Mouse (Mus musculus) hindbrain, embryonic 10.5 days (tissue): Measurements from ENCODE around the gene Proser3. TPM values are rescaled to one million over a fixed set of nuclear protein-coding genes. Genes with fewer than 3 reads are reported as not detected.

ENCODE experiments used
- DNase-seq: peaks from one replicate; pipeline ENCODE4 v3.0.0-alpha.2; 2017; ENCODE audit warnings: low spot score
- H3K27ac ChIP-seq: fragments of 300-500 bp; sonication (generic); 2 replicates; pipeline ENCODE4 v1.5.1; 2016; ENCODE audit warnings: mild to moderate bottlenecking, moderate library complexity
- H3K27me3 ChIP-seq: fragments of 300-500 bp; sonication (generic); 2 replicates; pipeline ENCODE4 v1.6.1; 2016; ENCODE audit warnings: mild to moderate bottlenecking; ENCODE audit not compliant: poor library complexity, insufficient read depth, severe bottlenecking
- H3K36me3 ChIP-seq: fragments of 300-500 bp; sonication (generic); 2 replicates; pipeline ENCODE4 v1.6.1; 2016; ENCODE audit warnings: mild to moderate bottlenecking, moderate library complexity
- H3K4me1 ChIP-seq: fragments of 300-500 bp; sonication (generic); replicated peaks from 2 replicates; pipeline ENCODE4 v1.6.1; 2016; ENCODE audit warnings: mild to moderate bottlenecking
- H3K4me3 ChIP-seq: fragments of 300-500 bp; sonication (generic); 2 replicates; pipeline ENCODE4 v1.5.1; 2016; ENCODE audit warnings: mild to moderate bottlenecking, moderate library complexity
- H3K9me3 ChIP-seq: fragments of 300-500 bp; sonication (generic); 2 replicates; pipeline ENCODE4 v1.6.1; 2016; ENCODE audit warnings: mild to moderate bottlenecking, moderate library complexity
- whole genome bisulfite sequencing: fragments of 180-500 bp; shearing (Covaris S2); methylation state at CpG from one replicate; pipeline ENCODE4 v1.1.7; 2016; 5-methylcytosine and 5-hydroxymethylcytosine counted together
- polyA plus RNA-seq: library from polyadenylated mRNA; unstranded; fragments of >200 nt; fragmentation: Nextera tagmentation; extraction: Ambion mirVana; gene quantifications from 2 replicates; pipeline ENCODE4 v1.2.1, GENCODE M21; 2016

Proser3 gene
- polyA plus RNA-seq, 1 experiment from 2014 or later, result 15.1 TPM

DNA sequence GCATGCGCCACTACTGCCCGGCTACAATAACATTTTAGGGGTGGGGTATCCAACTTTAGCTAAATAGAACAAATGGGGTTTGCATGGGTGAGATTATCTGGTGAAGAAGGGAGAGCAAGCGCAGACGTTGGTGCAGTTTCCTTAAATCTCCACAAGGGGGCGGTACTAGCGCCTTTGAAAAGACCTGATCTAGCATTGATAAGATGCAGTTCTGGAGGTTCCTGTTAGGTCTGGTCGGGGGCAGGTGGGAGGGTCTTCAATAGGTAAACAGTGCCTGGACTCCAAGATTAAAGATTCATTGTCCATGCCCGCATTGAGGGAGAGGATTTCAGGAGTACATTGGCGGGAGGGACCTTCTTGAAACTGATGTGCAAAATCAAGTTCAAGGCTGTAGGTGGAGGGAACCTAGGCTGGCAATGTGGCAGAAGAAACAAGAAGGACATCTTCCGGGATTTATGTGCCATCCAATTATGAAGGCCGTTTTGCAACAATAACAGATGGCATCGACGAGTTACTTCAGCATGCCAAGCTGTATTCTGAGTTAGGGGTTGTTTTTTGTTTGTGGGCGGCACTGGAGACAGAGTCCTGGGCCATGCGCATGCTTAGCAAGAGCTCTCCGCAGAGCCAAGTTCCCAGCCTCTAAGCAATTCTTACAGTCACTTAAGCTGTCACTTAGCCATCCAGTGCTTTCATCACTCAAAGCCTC lies 61.7 kb downstream of the Proser3 start:
- 33% methylated on average over 16 of the region's 16 CpGs for WGBS
- H3K36me3 ChIP-seq, result no peaks in the 10 kb centered on the region
- no peak overlapping the region for H3K4me3 ChIP-seq
- H3K4me1 ChIP-seq, result peaks cover 4% of the 10 kb centered on the region; the same call in 1 of the 2 replicates
- peak; percentile 49 for DNase-seq
- H3K9me3 ChIP-seq, result no peaks in the 10 kb centered on the region
- H3K27ac ChIP-seq, result no peak overlapping the region
- H3K27me3 ChIP-seq, result peaks cover 5% of the 10 kb centered on the region; the same call in 1 of the 2 replicates

Other genes starting within 250 kb of the Proser3 start
- gene Alkbh6, start 243.6 kb downstream of the Proser3 start, polyA plus RNA-seq, result 93.6 and 117 TPM in 2 replicates
- 26.8 and 28.1 TPM in 2 replicates for gene Syne4, start 237.5 kb downstream of the Proser3 start, polyA plus RNA-seq
- gene E130208F15Rik, start 230.6 kb downstream of the Proser3 start, polyA plus RNA-seq, result 1.6 and 3.7 TPM in 2 replicates
- gene Sdhaf1, start 228.4 kb downstream of the Proser3 start, polyA plus RNA-seq, result 19.6 and 23.1 TPM in 2 replicates
- gene Lrfn3, start 189.5 kb downstream of the Proser3 start, polyA plus RNA-seq, result 5.5 and 7.8 TPM in 2 replicates
- 16.9 and 27.9 TPM in 2 replicates for gene Tyrobp, start 138.5 kb downstream of the Proser3 start, polyA plus RNA-seq
- 0.55 and 0.57 TPM in 2 replicates for gene Hcst, start 132.4 kb downstream of the Proser3 start, polyA plus RNA-seq
- gene Nfkbid, start 130.6 kb downstream of the Proser3 start, polyA plus RNA-seq, result 1.5 and 1.7 TPM in 2 replicates
- 69.7 and 184 TPM in 2 replicates for gene Aplp1, start 106.8 kb downstream of the Proser3 start, polyA plus RNA-seq
- gene Kirrel2, start 94.6 kb downstream of the Proser3 start, polyA plus RNA-seq, result 11.8 and 35.0 TPM in 2 replicates
- gene Nphs1, start 94.0 kb downstream of the Proser3 start, polyA plus RNA-seq, result 1.7 and 4.2 TPM in 2 replicates
- 0.40 TPM in 1 of 2 replicates, not detected in the other for gene Prodh2, start 58.7 kb downstream of the Proser3 start, polyA plus RNA-seq
- 40.1 and 79.4 TPM in 2 replicates for gene Arhgap33, start 17.2 kb downstream of the Proser3 start, polyA plus RNA-seq
- gene Hspb6, start 121 bp downstream of the Proser3 start, polyA plus RNA-seq, result 4.1 and 5.3 TPM in 2 replicates
- 47.6 and 50.2 TPM in 2 replicates for gene Lin37, start 7.5 kb upstream of the Proser3 start, polyA plus RNA-seq
- gene U2af1l4, start 11.0 kb upstream of the Proser3 start, polyA plus RNA-seq, result 96.0 and 106 TPM in 2 replicates
- gene Gm49396, start 11.0 kb upstream of the Proser3 start, polyA plus RNA-seq, result 16.4 and 16.9 TPM in 2 replicates
- gene Psenen, start 11.3 kb upstream of the Proser3 start, polyA plus RNA-seq, result 131 and 140 TPM in 2 replicates
- gene Igflr1, start 13.1 kb upstream of the Proser3 start, polyA plus RNA-seq, result 6.2 and 6.7 TPM in 2 replicates
- gene Kmt2b, start 36.4 kb upstream of the Proser3 start, polyA plus RNA-seq, result 9.6 and 11.0 TPM in 2 replicates
- 0.20 and 0.21 TPM in 2 replicates for gene Zbtb32, start 46.6 kb upstream of the Proser3 start, polyA plus RNA-seq
- 0.52 and 1.2 TPM in 2 replicates for gene Upk1a, start 60.5 kb upstream of the Proser3 start, polyA plus RNA-seq
- gene Cox6b1, start 73.9 kb upstream of the Proser3 start, polyA plus RNA-seq, result 810 and 924 TPM in 2 replicates
- gene Etv2, start 83.6 kb upstream of the Proser3 start, polyA plus RNA-seq, result 0.14 TPM in 1 of 2 replicates, not detected in the other
- gene Rbm42, start 98.0 kb upstream of the Proser3 start, polyA plus RNA-seq, result 145 and 175 TPM in 2 replicates
- 63.9 and 76.3 TPM in 2 replicates for gene Haus5, start 112.7 kb upstream of the Proser3 start, polyA plus RNA-seq
- gene Pmis2, start 119.3 kb upstream of the Proser3 start, polyA plus RNA-seq, result not detected in 2 replicates
- not detected in 2 replicates for gene 2200002J24Rik, start 146.6 kb upstream of the Proser3 start, polyA plus RNA-seq
- gene Atp4a, start 159.9 kb upstream of the Proser3 start, polyA plus RNA-seq, result 0.91 and 1.6 TPM in 2 replicates
- 163 and 170 TPM in 2 replicates for gene Tmem147, start 177.2 kb upstream of the Proser3 start, polyA plus RNA-seq
- 0.26 and 0.69 TPM in 2 replicates for gene Gapdhs, start 191.4 kb upstream of the Proser3 start, polyA plus RNA-seq
- gene Sbsn, start 199.2 kb upstream of the Proser3 start, polyA plus RNA-seq, result 0.72 and 0.93 TPM in 2 replicates
- gene Dmkn, start 211.5 kb upstream of the Proser3 start, polyA plus RNA-seq, result 0.59 TPM in 1 of 2 replicates, not detected in the other
- not detected in 2 replicates for gene Krtdap, start 235.6 kb upstream of the Proser3 start, polyA plus RNA-seq